Mouse (Mus musculus) CH12F3 (cell line): Measurements from ENCODE around the gene Psmd1.

Experiments
- in situ Hi-C: fragments of 300-500 bp; cut with MboI; formaldehyde crosslinking; loops from 2 replicates; pipeline ENCODE4 v1.14.3; 2020; ENCODE audit warnings: low sequenced_read_pairs

The Psmd1 gene

GRCm38 (mm10) chr1:86154824-86155164, 90.6 kb downstream of the Psmd1 start:
- in situ Hi-C loops: no loop called here

- in situ Hi-C loops: no loop called here
These were observed 91.9 kb downstream of the Psmd1 start for GRCm38 (mm10) chr1:86156075-86156474.

- in situ Hi-C loops: no loop called here
These were observed 92.4 kb downstream of the Psmd1 start for GRCm38 (mm10) chr1:86156595-86156994.

- in situ Hi-C loops: no loop called here
These were observed 95.9 kb downstream of the Psmd1 start for GRCm38 (mm10) chr1:86160059-86160458.

GRCm38 (mm10) chr1:86160479-86160878, 96.3 kb downstream of the Psmd1 start:
- in situ Hi-C loops: no loop called here

GRCm38 (mm10) chr1:86161061-86161460, 96.9 kb downstream of the Psmd1 start:
- in situ Hi-C loops: no loop called here

GRCm38 (mm10) chr1:86174602-86175001, 110.4 kb downstream of the Psmd1 start:
- in situ Hi-C loops: loop anchor here (5.0 kb wide), 1 partner anchor 163 kb away; no protein-coding TSS in a partner anchor

- in situ Hi-C loops: loop anchor here (5.0 kb wide), 1 partner anchor 161 kb away; no protein-coding TSS in a partner anchor
These were observed 111.9 kb downstream of the Psmd1 start for GRCm38 (mm10) chr1:86176066-86176465.

- in situ Hi-C loops: loop anchor here (5.0 kb wide), 1 partner anchor 159 kb away; no protein-coding TSS in a partner anchor
These were observed 114.5 kb downstream of the Psmd1 start for GRCm38 (mm10) chr1:86178462-86179253.

- in situ Hi-C loops: no loop called here
These were observed 118.0 kb downstream of the Psmd1 start for GRCm38 (mm10) chr1:86182004-86182709.

- in situ Hi-C loops: no loop called here
These were observed 119.5 kb downstream of the Psmd1 start for GRCm38 (mm10) chr1:86183577-86184263.

- in situ Hi-C loops: no loop called here
These were observed 122.6 kb downstream of the Psmd1 start for GRCm38 (mm10) chr1:86186762-86187161.

GRCm38 (mm10) chr1:86187856-86188255, 123.7 kb downstream of the Psmd1 start:
- in situ Hi-C loops: no loop called here

GRCm38 (mm10) chr1:86188271-86188670, 124.1 kb downstream of the Psmd1 start:
- in situ Hi-C loops: no loop called here
